Comparison of ENCODE assay signal across 10 mouse cellular contexts in genomic region chr11:74867181-74867580, GRCm38 (mm10). TPM values are rescaled to one million over a fixed set of nuclear protein-coding genes. Genes with fewer than 3 reads are reported as not detected.
DNase-seq lines count a peak whose midpoint lies in the region; ATAC-seq lines count a peak whose summit lies in the region.
"Had no signal": no experiment of that assay in that cellular context is flagged by ENCODE, and none has a peak within 500 bp of the region (broad histone marks: within the 10 kb centered on the region; RNA-seq: fewer than 3 reads in every experiment).

No protein-coding gene starts in this region.

- WGBS in heart, embryonic 12.5 days: 92% methylated on average over 2 of the region's 2 CpGs

- peaks cover 11% of the 10 kb centered on the region for H3K36me3 ChIP-seq in heart, embryonic 12.5 days
- H3K36me3 ChIP-seq: embryonic facial prominence, embryonic 12.5 days had no signal

- H3K27me3 ChIP-seq in heart, embryonic 12.5 days (replicated peaks): no peaks in the 10 kb centered on the region
- H3K27me3 ChIP-seq: embryonic facial prominence, embryonic 12.5 days; heart, embryonic 13.5 days had no signal

- no peak overlapping the region for H3K4me2 ChIP-seq in heart, embryonic 12.5 days
- H3K4me2 ChIP-seq: embryonic facial prominence, embryonic 12.5 days; heart, embryonic 13.5 days had no signal

- H3K9me3 ChIP-seq in heart, embryonic 12.5 days (replicated peaks): no peaks in the 10 kb centered on the region
- H3K9me3 ChIP-seq: embryonic facial prominence, embryonic 12.5 days; heart, embryonic 13.5 days had no signal

- H3K4me3 ChIP-seq in heart, embryonic 12.5 days: no peak overlapping the region
- H3K4me3 ChIP-seq: embryonic facial prominence, embryonic 12.5 days; heart, embryonic 13.5 days had no signal

- no peak overlapping the region for H3K27ac ChIP-seq in heart, embryonic 12.5 days (ENCODE audit: poor library complexity, severe bottlenecking)
- H3K27ac ChIP-seq: embryonic facial prominence, embryonic 12.5 days; heart, embryonic 13.5 days had no signal

- peaks cover 35% of the 10 kb centered on the region for H3K4me1 ChIP-seq in heart, embryonic 12.5 days (replicated peaks)

- peak; percentile 84 to 91 for DNase-seq in heart, adult 18-20 months
- peak; percentile 36 for DNase-seq in ovary, adult 18-20 months (ENCODE audit: low spot score)
- DNase-seq in ovary, postnatal 10 days (ENCODE audit: low spot score): no peak
- DNase-seq in gastrocnemius, postnatal 10 days: peak; percentile 86
- DNase-seq in skeletal muscle tissue, adult 2 months (ENCODE audit: low read depth, low spot score): peak; percentile 96
- DNase-seq in spleen, postnatal 4 days (ENCODE audit: low spot score in 2 of 2): no peak
- no peak for DNase-seq in layer of hippocampus, adult 9-10 months (ENCODE audit: low spot score)

- no peak for ATAC-seq in heart, embryonic 12.5 days (ENCODE audit: insufficient number of reproducible peaks, low FRiP score)

- H3K9ac ChIP-seq in heart, embryonic 12.5 days: no peak overlapping the region
- H3K9ac ChIP-seq: embryonic facial prominence, embryonic 12.5 days; heart, embryonic 13.5 days had no signal

RNA-seq across cellular contexts. Expression of gene Sgsm2, which starts 29.7 kb away (rescaled TPM):
- 1 to 10 TPM; 5.3 to 5.7 TPM for total RNA-seq in heart, adult 18-20 months (2021)
- polyA plus RNA-seq in heart, embryonic 12.5 days (2016; fragmentation: Nextera tagmentation; extraction: Ambion mirVana): 6.5 and 6.6 TPM in 2 replicates
- 1 to 10 TPM; 4.6 to 6.9 TPM for total RNA-seq in gastrocnemius, postnatal 10 days (2021)

RNA-seq across cellular contexts. Expression of gene Tsr1, which starts 30.7 kb away (rescaled TPM):
- 10 to 100 TPM; 18.4 to 20.4 TPM for total RNA-seq in heart, adult 18-20 months (2021)
- 31.6 and 33.5 TPM in 2 replicates for polyA plus RNA-seq in heart, embryonic 12.5 days (2016; fragmentation: Nextera tagmentation; extraction: Ambion mirVana)
- total RNA-seq in gastrocnemius, postnatal 10 days (2021): 10 to 100 TPM; 25.7 to 26.1 TPM

RNA-seq across cellular contexts. Expression of gene Mnt, which starts 36.5 kb away (rescaled TPM):
- 1 to 10 TPM; 5.8 to 6.3 TPM for total RNA-seq in heart, adult 18-20 months (2021)
- 4.0 and 4.8 TPM in 2 replicates for polyA plus RNA-seq in heart, embryonic 12.5 days (2016; fragmentation: Nextera tagmentation; extraction: Ambion mirVana)
- total RNA-seq in gastrocnemius, postnatal 10 days (2021): 1 to 10 TPM; 7.6 to 9.8 TPM

RNA-seq across cellular contexts. Expression of gene Smg6, which starts 58.4 kb away (rescaled TPM):
- 10 to 100 TPM; 17.1 to 20.5 TPM for total RNA-seq in heart, adult 18-20 months (2021)
- 13.4 and 14.7 TPM in 2 replicates for polyA plus RNA-seq in heart, embryonic 12.5 days (2016; fragmentation: Nextera tagmentation; extraction: Ambion mirVana)
- 10 to 100 TPM; 15.2 to 18.5 TPM for total RNA-seq in gastrocnemius, postnatal 10 days (2021)

RNA-seq across cellular contexts. Expression of gene Srr, which starts 58.6 kb away (rescaled TPM):
- total RNA-seq in heart, adult 18-20 months (2021): 10 to 100 TPM; 25.5 to 26.8 TPM
- polyA plus RNA-seq in heart, embryonic 12.5 days (2016; fragmentation: Nextera tagmentation; extraction: Ambion mirVana): 21.1 and 21.5 TPM in 2 replicates
- total RNA-seq in gastrocnemius, postnatal 10 days (2021): 10 to 100 TPM; 24.7 to 28.0 TPM

Comparison
In these comparisons a context has a peak if more than half of its experiments do, and no peak if none do; other contexts are left out.
1. DNase-seq: peak in heart, adult 18-20 months (2 of 2), ovary, adult 18-20 months (single experiment), gastrocnemius, postnatal 10 days (single experiment) and skeletal muscle tissue, adult 2 months (single experiment); none in ovary, postnatal 10 days (single experiment), spleen, postnatal 4 days (0 of 2) and layer of hippocampus, adult 9-10 months (single experiment).